Mouse (Mus musculus): ENCODE measurements around the gene Mtcl1. TPM values are rescaled to one million over a fixed set of nuclear protein-coding genes. Genes with fewer than 3 reads are reported as not detected.

Mtcl1 gene
- polyA plus RNA-seq, 1 experiment = not detected

GRCm38 (mm10) chr17:66289894-66290293 lies 159.7 kb downstream of the Mtcl1 start:
- no peaks in the 10 kb centered on the region for H3K4me1 ChIP-seq
- no peaks in the 10 kb centered on the region for H3K36me3 ChIP-seq (replicated peaks; ENCODE audit: low read length)
- TF ChIP-seq FLI1 (IDR thresholded peaks at IDR 0.05; ENCODE audit: low read length) (no peak), GATA1 (IDR thresholded peaks at IDR 0.05; ENCODE audit: borderline replicate concordance, low read length) (no peak)
- H3K4me3 ChIP-seq (replicated peaks) = no peak overlapping the region
- no peaks in the 10 kb centered on the region for H3K27me3 ChIP-seq (replicated peaks)
- peaks cover 45% of the 10 kb centered on the region for H3K9me3 ChIP-seq

Other genes starting within 250 kb of the Mtcl1 start
- gene Rab12, start 70.0 kb upstream of the Mtcl1 start, polyA plus RNA-seq (2012; ENCODE audit: insufficient read depth, low replicate concordance) = 9.9 and 28.2 TPM in 2 replicates
- gene Themis3, start 144.9 kb upstream of the Mtcl1 start, polyA plus RNA-seq (2012; ENCODE audit: insufficient read depth, low replicate concordance) = not detected in 2 replicates